Mouse (Mus musculus) lung, adult 2 months (tissue): ENCODE measurements at regions not wholly inside any gene's neighbourhood (a gene's known extent, or its start where the extent isn't known, plus 50 kb on each side); places are given as distances from the start of the nearest gene placed in this dataset.

ENCODE experiments used
- CTCF ChIP-seq: fragments of 200-500 bp; IDR thresholded peaks from 2 replicates; pipeline ENCODE4 v1.5.1; 2011; ENCODE audit warnings: mild to moderate bottlenecking, low read length, control low read depth; ENCODE audit not compliant: insufficient read depth
- POLR2A ChIP-seq: fragments of 200-500 bp; IDR thresholded peaks from 2 replicates; pipeline ENCODE4 v1.6.1; 2011; ENCODE audit warnings: low read depth, mild to moderate bottlenecking, control low read depth, low read length, borderline replicate concordance; ENCODE audit errors: extremely low read depth

DNA sequence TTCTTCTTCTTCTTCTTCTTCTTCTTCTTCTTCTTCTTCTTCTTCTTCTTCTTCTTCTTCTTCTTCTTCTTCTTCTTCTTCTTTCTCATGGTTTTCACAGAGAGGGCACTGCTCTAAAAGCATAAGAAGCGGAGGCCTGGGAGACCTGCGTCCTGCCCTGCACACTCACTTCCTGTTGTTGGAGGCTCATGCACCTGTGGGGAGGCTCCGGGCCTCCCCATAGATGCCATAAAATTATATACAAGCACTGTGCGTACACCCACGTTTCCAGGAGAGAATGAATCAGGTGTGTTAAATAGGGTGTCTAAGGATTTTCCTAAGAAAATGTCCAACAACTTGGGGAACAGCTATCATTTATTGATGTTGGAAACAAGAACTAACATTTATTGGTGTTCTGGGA is 148.9 kb upstream of the Pik3r1 start:
- no peak for TF ChIP-seq CTCF
- TF ChIP-seq POLR2A = no peak
